Mouse (Mus musculus) spleen, postnatal 0 days (tissue): ENCODE data around the gene Gm12666. TPM values are rescaled to one million over a fixed set of nuclear protein-coding genes. Genes with fewer than 3 reads are reported as not detected.

Source experiments
- polyA plus RNA-seq: library from polyadenylated mRNA; unstranded; fragments of >200 nt; fragmentation: Nextera tagmentation; extraction: Ambion mirVana; gene quantifications from 2 replicates; pipeline ENCODE4 v1.2.1, GENCODE M21; 2015

The Gm12666 gene
- polyA plus RNA-seq: not detected in 2 replicates

GRCm38 (mm10) chr4:92191649-92192048 is at the start of gene Gm12666:
Gene Gm12666, minus strand, starts transcription at chr4:92191749.

GRCm38 (mm10) chr4:92147134-92147533 is 44.4 kb downstream of the Gm12666 start, which contains the start of gene Izumo3:
Gene Izumo3, minus strand, starts transcription at chr4:92147234.

Other genes starting within 250 kb of the Gm12666 start
- gene Izumo3, start 44.5 kb downstream of the Gm12666 start, polyA plus RNA-seq: not detected in 2 replicates